Mouse (Mus musculus) gastrocnemius, postnatal 14 days (tissue): ENCODE results near the gene Cpeb4. TPM values are rescaled to one million over a fixed set of nuclear protein-coding genes. Genes with fewer than 3 reads are reported as not detected.
"Not testable (repeated sequence)": the region's sequence is repeated elsewhere in the genome, so short reads cannot be mapped to it uniquely, and the experiment has no call there.

ENCODE experiments used
- DNase-seq: peaks from one replicate; pipeline ENCODE4 v3.0.0; 2021; ENCODE audit warnings: mixed read lengths
- intact Hi-C: fragments of 180-260 bp; cut with DNase I; formaldehyde crosslinking; loops from one replicate; pipeline ENCODE4 v1.15.1; 2025; ENCODE audit warnings: low total_unique reads
- total RNA-seq, 2 experiments: library from RNA; stranded (reverse); gene quantifications; 2 replicates each; pipeline ENCODE4 v1.2.3; 2021

The Cpeb4 gene
- total RNA-seq, 2 experiments from 2014 or later = 63.1 to 66.2 TPM

DNA sequence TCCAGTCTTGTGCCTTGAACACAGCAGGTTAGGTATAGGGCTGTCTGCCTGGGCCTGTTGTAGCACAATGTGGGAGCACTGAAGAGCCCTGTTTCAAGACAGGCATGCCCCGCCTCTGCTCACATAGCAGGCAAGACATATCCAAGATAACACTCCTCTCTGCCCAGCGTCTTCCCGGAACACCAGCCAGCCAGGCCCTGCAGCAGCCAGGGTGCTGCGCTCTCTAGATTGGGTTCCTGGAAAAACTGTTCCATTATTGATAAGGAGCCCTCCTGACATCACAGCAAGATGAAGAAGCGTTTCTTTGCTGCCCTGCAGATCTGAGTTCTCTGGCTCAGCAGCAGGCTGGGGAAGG is 28.2 kb upstream of the Cpeb4 start:
- intact Hi-C loops = no loop called here

GRCm38 (mm10) chr11:31845111-31845510 is 26.9 kb upstream of the Cpeb4 start:
- DNase-seq, intact Hi-C loops: not testable (repeated sequence)

More for the DNA sequence above, 28.2 kb upstream of the Cpeb4 start:
- no peak for DNase-seq

GRCm38 (mm10) chr11:31846771-31847468 is 25.1 kb upstream of the Cpeb4 start:
- no peak for DNase-seq
- intact Hi-C loops = no loop called here

DNA sequence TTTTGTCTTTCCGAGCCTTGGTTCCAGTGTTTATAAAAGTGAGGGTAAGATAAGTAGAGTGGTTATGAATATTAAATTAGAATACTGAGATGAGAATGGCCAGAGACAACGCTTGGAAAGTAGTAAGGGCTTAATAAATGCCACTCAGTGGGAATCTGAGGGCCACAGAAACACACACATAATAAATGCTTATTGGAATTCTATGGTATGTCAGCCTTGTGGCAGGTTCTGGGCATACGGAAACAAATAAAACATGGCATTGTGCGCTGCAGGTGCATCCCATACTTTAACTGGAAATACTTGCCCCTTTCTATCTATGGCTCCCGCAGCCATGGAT is 24.6 kb upstream of the Cpeb4 start:
- intact Hi-C loops = no loop called here
- DNase-seq = no peak

GRCm38 (mm10) chr11:31848725-31849124 is 23.3 kb upstream of the Cpeb4 start:
- intact Hi-C loops = no loop called here
- no peak for DNase-seq

DNA sequence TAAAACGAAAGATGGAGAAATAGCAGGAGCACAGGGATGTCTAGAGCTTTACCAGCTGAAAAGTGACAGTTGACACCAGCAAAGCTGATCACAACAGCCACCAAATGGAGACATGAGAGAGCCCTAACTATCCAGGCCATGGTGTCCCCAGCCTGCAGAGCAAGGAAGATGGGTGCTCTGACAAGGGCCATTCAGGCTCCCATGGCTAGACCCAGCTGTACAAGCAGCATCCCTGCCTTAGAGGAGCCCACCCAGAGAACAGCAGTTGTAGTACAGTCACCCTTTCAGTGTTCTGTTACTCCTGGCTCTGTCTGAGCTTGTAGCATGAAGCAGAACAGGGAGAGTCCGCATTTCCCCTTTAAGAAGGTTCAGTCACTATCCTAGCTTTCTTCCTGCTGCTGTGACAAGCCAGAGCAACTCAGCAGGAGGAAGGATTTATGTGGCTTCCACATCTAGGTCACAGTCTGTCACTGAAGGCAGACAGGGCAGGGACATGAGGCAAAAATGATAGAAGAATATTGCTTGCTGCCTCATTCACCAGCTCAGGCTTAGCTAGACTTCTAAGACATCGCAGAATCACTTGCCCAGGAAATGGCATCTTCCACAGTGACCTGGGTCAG is 21.7 kb upstream of the Cpeb4 start:
- DNase-seq = no peak
- intact Hi-C loops = no loop called here

DNA sequence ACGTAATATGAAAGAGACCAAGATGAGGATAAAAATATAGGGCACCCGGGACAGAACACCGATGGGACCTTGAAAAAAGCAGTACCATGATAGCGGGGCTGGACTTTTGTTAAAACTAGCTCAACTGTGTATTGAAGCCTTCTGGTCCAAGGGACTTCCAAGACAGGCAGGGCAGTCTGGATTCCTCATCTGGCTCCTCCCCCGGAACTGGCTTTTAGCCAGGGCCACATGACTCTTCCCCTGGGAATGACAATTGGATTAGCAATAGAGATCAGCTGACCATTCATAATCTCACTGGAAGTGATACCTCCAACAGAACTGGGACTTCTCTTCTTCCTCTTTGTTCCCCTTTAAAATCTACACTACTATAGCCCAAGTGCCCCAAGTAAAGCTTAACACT is 21.0 kb upstream of the Cpeb4 start:
- DNase-seq = peak; percentile 60
- intact Hi-C loops = no loop called here

- intact Hi-C loops = no loop called here
- DNase-seq = no peak
These were observed 20.1 kb upstream of the Cpeb4 start for GRCm38 (mm10) chr11:31851702-31852560.

DNA sequence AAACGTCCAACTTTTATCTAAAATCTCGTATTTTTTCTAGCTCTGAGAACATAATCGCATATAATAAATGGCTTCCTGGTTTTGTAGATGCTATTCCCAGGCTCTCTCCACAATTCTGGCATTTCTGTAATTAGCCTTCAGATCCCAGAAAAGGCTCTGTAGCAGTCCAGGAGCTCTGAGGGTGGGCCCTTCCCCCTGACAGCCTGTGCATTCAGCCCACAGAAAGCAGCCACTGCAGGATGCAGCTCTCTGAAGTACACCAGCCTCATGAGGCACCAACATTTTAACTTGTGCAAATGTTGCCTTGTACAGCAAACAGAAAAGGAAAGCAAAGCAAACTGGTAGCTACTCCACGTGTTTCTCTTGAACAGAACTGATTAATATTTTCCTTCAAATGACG is 17.1 kb upstream of the Cpeb4 start:
- DNase-seq = no peak
- intact Hi-C loops = no loop called here

DNA sequence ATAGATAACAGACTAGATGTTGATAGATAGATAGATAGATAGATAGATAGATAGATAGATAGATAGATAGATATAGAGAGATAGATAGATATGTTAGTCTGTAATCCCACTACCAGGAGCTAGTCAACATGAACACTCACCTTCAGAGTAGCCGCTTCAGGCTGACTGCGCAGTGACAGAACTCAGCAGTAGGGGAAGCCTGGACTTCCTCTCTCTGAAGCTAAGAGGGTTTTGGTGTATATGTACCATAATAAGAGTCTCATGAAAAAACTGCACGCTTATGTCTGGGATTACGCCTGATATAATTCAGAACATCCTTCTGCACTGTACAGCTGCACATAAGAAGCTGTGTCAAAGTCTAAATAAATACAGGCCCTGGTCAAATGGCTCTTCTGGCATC is 14.5 kb upstream of the Cpeb4 start:
- no peak for DNase-seq
- intact Hi-C loops = no loop called here

GRCm38 (mm10) chr11:31861149-31861890 is 10.7 kb upstream of the Cpeb4 start:
- intact Hi-C loops = no loop called here
- no peak for DNase-seq

GRCm38 (mm10) chr11:31867976-31868375 is 4.0 kb upstream of the Cpeb4 start:
- no peak for DNase-seq
- intact Hi-C loops = no loop called here

GRCm38 (mm10) chr11:31870285-31871010 is 1.6 kb upstream of the Cpeb4 start:
- intact Hi-C loops = no loop called here
- DNase-seq = peak; percentile 99

- intact Hi-C loops = no loop called here
- DNase-seq = peak; percentile 52
These were observed 873 bp upstream of the Cpeb4 start for GRCm38 (mm10) chr11:31871135-31871541.

DNA sequence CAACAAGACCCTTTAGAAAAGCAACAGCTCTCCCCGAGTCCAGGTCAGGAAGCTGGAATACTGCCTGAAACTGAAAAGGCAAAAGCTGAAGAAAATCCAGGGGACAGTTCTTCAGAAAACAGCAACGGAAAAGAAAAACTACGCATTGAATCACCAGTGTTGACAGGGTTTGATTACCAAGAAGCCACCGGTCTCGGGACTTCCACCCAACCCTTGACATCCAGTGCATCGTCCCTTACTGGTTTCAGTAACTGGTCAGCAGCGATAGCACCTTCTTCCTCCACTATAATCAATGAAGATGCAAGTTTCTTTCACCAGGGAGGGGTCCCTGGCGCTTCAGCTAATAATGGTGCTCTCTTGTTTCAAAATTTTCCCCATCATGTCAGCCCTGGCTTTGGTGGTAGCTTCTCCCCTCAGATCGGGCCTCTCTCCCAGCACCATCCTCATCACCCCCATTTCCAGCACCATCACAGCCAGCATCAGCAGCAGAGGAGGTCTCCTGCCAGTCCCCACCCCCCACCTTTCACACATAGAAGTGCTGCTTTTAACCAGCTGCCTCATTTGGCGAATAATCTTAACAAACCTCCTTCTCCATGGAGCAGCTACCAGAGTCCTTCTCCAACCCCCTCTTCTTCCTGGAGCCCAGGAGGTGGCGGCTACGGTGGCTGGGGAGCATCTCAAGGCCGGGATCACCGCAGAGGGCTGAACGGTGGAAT is 693 bp downstream of the Cpeb4 start:
- intact Hi-C loops = no loop called here
- DNase-seq = peak; percentile 13

GRCm38 (mm10) chr11:31874071-31874470 is 2.1 kb downstream of the Cpeb4 start:
- DNase-seq = no peak
- intact Hi-C loops = no loop called here

GRCm38 (mm10) chr11:31883671-31884070 is 11.7 kb downstream of the Cpeb4 start:
- no peak for DNase-seq
- intact Hi-C loops = no loop called here

- intact Hi-C loops = no loop called here
- DNase-seq = no peak
These were observed 13.8 kb downstream of the Cpeb4 start for GRCm38 (mm10) chr11:31885765-31886164.

DNA sequence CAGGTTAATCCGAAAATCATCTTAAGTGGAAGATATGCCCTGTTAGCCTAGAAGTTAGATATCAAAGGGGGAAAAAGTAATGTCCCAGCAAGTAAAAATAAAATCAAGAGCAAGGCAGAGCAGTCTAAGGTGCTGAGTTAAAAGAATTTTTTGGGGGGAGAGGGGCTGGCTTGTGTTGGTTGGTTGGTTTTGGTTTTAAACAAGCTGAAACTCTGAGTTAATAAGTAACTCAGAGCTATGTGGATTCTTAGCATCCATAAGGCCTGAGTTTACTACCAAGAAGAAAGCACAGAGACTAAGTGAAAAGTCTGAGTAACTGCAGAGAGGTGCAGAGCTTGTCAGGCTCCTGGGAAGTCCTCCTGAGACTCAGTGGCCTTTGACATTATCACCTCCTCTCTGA is 16.2 kb downstream of the Cpeb4 start:
- no peak for DNase-seq
- intact Hi-C loops = no loop called here
